In genomic region chr17:6778332-6778683, GRCm38 (mm10) we compare ENCODE assay signal across 8 mouse cellular contexts. TPM values are rescaled to one million over a fixed set of nuclear protein-coding genes. Genes with fewer than 3 reads are reported as not detected.
DNase-seq lines count a peak whose midpoint lies in the region; ATAC-seq lines count a peak whose summit lies in the region.

No protein-coding gene starts in this region.

- intact Hi-C loops in left cerebral cortex, postnatal 4 days (cut with DNase I): no loop called here

- no peaks in the 10 kb centered on the region for H3K9me3 ChIP-seq in embryonic facial prominence, embryonic 12.5 days
- H3K9me3 ChIP-seq in heart, embryonic 14.5 days (ENCODE audit: control insufficient read depth, low read length): no peaks in the 10 kb centered on the region
- no peaks in the 10 kb centered on the region for H3K9me3 ChIP-seq in kidney, embryonic 15.5 days (replicated peaks)

- H3K27ac ChIP-seq in embryonic facial prominence, embryonic 12.5 days: peak overlapping the region; percentile 76
- peak overlapping the region; percentile 87 to 93 for H3K27ac ChIP-seq in heart, embryonic 14.5 days (replicated peaks in 1 of 2; ENCODE audit: control insufficient read depth in 1 of 2, insufficient read depth in 1 of 2, low read depth in 2 of 2, low read length in 2 of 2)
- peak overlapping the region; percentile 80 for H3K27ac ChIP-seq in kidney, embryonic 15.5 days

- peak overlapping the region; percentile 90 for H3K4me2 ChIP-seq in embryonic facial prominence, embryonic 12.5 days (replicated peaks)
- H3K4me2 ChIP-seq in heart, embryonic 14.5 days (ENCODE audit: low read length): peak overlapping the region; percentile 77
- H3K4me2 ChIP-seq in kidney, embryonic 15.5 days: peak overlapping the region; percentile 65

- H3K9ac ChIP-seq in embryonic facial prominence, embryonic 12.5 days: no peak overlapping the region; the same call in 1 of the 2 replicates
- H3K9ac ChIP-seq in heart, embryonic 14.5 days (ENCODE audit: low read length): peak overlapping the region; percentile 91
- peak overlapping the region; percentile 33 for H3K9ac ChIP-seq in kidney, embryonic 15.5 days

- peak; percentile 87 for DNase-seq in CD4-positive, CD25-positive, alpha-beta regulatory T cell, adult 2 months (ENCODE audit: low read depth, low spot score)
- DNase-seq in MEL-GATA-1-ER (ENCODE audit: extremely low read depth, low read depth): peak; percentile 77
- DNase-seq in spleen, adult 18-20 months: peak; percentile 62 to 65
- no peak for DNase-seq in left cerebral cortex, postnatal 4 days

- peaks cover 19% of the 10 kb centered on the region for H3K4me1 ChIP-seq in embryonic facial prominence, embryonic 12.5 days
- H3K4me1 ChIP-seq in heart, embryonic 14.5 days (ENCODE audit: control insufficient read depth in 2 of 2, insufficient read depth in 2 of 2, low read length in 2 of 2): peaks cover 28 to 66% of the 10 kb centered on the region in 2 experiments
- H3K4me1 ChIP-seq in kidney, embryonic 15.5 days: peaks cover 77% of the 10 kb centered on the region

- H3K4me3 ChIP-seq in embryonic facial prominence, embryonic 12.5 days: peak overlapping the region; percentile 37
- H3K4me3 ChIP-seq in heart, embryonic 14.5 days (ENCODE audit: control insufficient read depth in 1 of 2, insufficient read depth in 1 of 2, low read depth in 1 of 2, low read length in 2 of 2): peak overlapping the region; percentile 65 to 78
- H3K4me3 ChIP-seq in kidney, embryonic 15.5 days (replicated peaks): peak overlapping the region; percentile 81

- H3K36me3 ChIP-seq in embryonic facial prominence, embryonic 12.5 days: no peaks in the 10 kb centered on the region
- peaks cover 4% of the 10 kb centered on the region; the same call in 1 of the 2 replicates for H3K36me3 ChIP-seq in heart, embryonic 14.5 days (ENCODE audit: control insufficient read depth, insufficient read depth, low read length)
- no peaks in the 10 kb centered on the region for H3K36me3 ChIP-seq in kidney, embryonic 15.5 days

- ATAC-seq in embryonic facial prominence, embryonic 12.5 days (ENCODE audit: insufficient number of reproducible peaks, insufficient read depth, low FRiP score, low TSS enrichment): no peak
- no peak for ATAC-seq in heart, embryonic 14.5 days (ENCODE audit: insufficient number of reproducible peaks, insufficient read depth, low FRiP score, low read depth)
- ATAC-seq in kidney, embryonic 15.5 days (replicated peaks; ENCODE audit: low FRiP score): no peak
- ATAC-seq in megakaryocyte, adult 5-6 weeks (ENCODE audit: poor library complexity, severe bottlenecking): peak; percentile 62

- 1% methylated on average over 9 of the region's 9 CpGs for WGBS in embryonic facial prominence, embryonic 12.5 days
- 0% methylated on average over 9 of the region's 9 CpGs for WGBS in heart, embryonic 14.5 days
- under 1% methylated on average over 9 of the region's 9 CpGs for WGBS in kidney, embryonic 15.5 days

- H3K27me3 ChIP-seq in embryonic facial prominence, embryonic 12.5 days: peaks cover 16% of the 10 kb centered on the region; the same call in 1 of the 2 replicates
- H3K27me3 ChIP-seq in heart, embryonic 14.5 days (ENCODE audit: control insufficient read depth, insufficient read depth, low read length): no peaks in the 10 kb centered on the region
- H3K27me3 ChIP-seq in kidney, embryonic 15.5 days: peaks cover 15% of the 10 kb centered on the region; the same call in 1 of the 2 replicates

RNA-seq across cellular contexts. Expression of gene Ezr, which starts 4.3 kb away (rescaled TPM):
- polyA plus RNA-seq in embryonic facial prominence, embryonic 12.5 days (2016; fragmentation: Nextera tagmentation; extraction: Ambion mirVana): 48.6 and 52.2 TPM in 2 replicates
- 102 and 115 TPM in 2 replicates for polyA plus RNA-seq in heart, embryonic 14.5 days (2014; fragmentation: Nextera tagmentation; extraction: Ambion mirVana)
- 182 and 184 TPM in 2 replicates for polyA plus RNA-seq in kidney, embryonic 15.5 days (2015; fragmentation: Nextera tagmentation; extraction: Ambion mirVana)
- 45.8 and 49.8 TPM in 2 replicates for total RNA-seq in megakaryocyte, adult 5-6 weeks (2015)
- 130 and 175 TPM in 2 replicates for total RNA-seq in megakaryocyte, adult 5-6 weeks (2017)
- total RNA-seq in left cerebral cortex, postnatal 4 days (2021): 10 to 100 TPM; 17.4 to 19.9 TPM
